Mouse (Mus musculus) T-helper 2 cell (primary cell): ENCODE data around the gene Tuba1a.
"Not testable (repeated sequence)": the region's sequence is repeated elsewhere in the genome, so short reads cannot be mapped to it uniquely, and the experiment has no call there.

Experiments used
- in situ Hi-C: fragments of 300-600 bp; cut with MboI, MseI; formaldehyde crosslinking; loops from one replicate; pipeline ENCODE4 v1.15.1; 2025; ENCODE audit warnings: high pct_unique_total_duplicates

Gene Tuba1a

GRCm38 (mm10) chr15:98957475-98957874 is 4.0 kb upstream of the Tuba1a start:
- in situ Hi-C loops = no loop called here

- in situ Hi-C loops = no loop called here
Measured at GRCm38 (mm10) chr15:98956000-98956399, 2.5 kb upstream of the Tuba1a start.

GRCm38 (mm10) chr15:98955324-98955723 is 1.8 kb upstream of the Tuba1a start:
- in situ Hi-C loops = no loop called here

GRCm38 (mm10) chr15:98954425-98955253 is 1.1 kb upstream of the Tuba1a start:
- in situ Hi-C loops = no loop called here

- in situ Hi-C loops = no loop called here
Measured at GRCm38 (mm10) chr15:98952751-98953400, 627 bp downstream of the Tuba1a start.

- in situ Hi-C loops = no loop called here
Measured at GRCm38 (mm10) chr15:98952063-98952455, 1.4 kb downstream of the Tuba1a start.

- in situ Hi-C loops = not testable (repeated sequence)
Measured at GRCm38 (mm10) chr15:98951122-98952062, 2.1 kb downstream of the Tuba1a start.

- in situ Hi-C loops = no loop called here
Measured at GRCm38 (mm10) chr15:98949607-98949892, 4.0 kb downstream of the Tuba1a start.

- in situ Hi-C loops = no loop called here
Measured at GRCm38 (mm10) chr15:98948857-98949606, 4.5 kb downstream of the Tuba1a start.

GRCm38 (mm10) chr15:98948382-98948781 is 5.1 kb downstream of the Tuba1a start:
- in situ Hi-C loops = no loop called here

- in situ Hi-C loops = no loop called here
Measured at GRCm38 (mm10) chr15:98947884-98948283, 5.6 kb downstream of the Tuba1a start.

GRCm38 (mm10) chr15:98943133-98943532 is 10.4 kb downstream of the Tuba1a start:
- in situ Hi-C loops = loop anchor here (5.0 kb wide), 1 partner anchor 49 kb away; no protein-coding TSS in a partner anchor

GRCm38 (mm10) chr15:98942081-98942480 is 11.4 kb downstream of the Tuba1a start:
- in situ Hi-C loops = loop anchor here (5.0 kb wide), 1 partner anchor 50 kb away; no protein-coding TSS in a partner anchor

- in situ Hi-C loops = loop anchor here (5.0 kb wide), 1 partner anchor 51 kb away; no protein-coding TSS in a partner anchor
Measured at GRCm38 (mm10) chr15:98941539-98941938, 12.0 kb downstream of the Tuba1a start.

GRCm38 (mm10) chr15:98940816-98941215 is 12.7 kb downstream of the Tuba1a start:
- in situ Hi-C loops = loop anchor here (5.0 kb wide), 1 partner anchor 51 kb away; no protein-coding TSS in a partner anchor

- in situ Hi-C loops = loop anchor here (5.0 kb wide), 1 partner anchor 98 kb away; no protein-coding TSS in a partner anchor
Measured at GRCm38 (mm10) chr15:98934217-98934839, 19.2 kb downstream of the Tuba1a start, which contains the start of gene Tuba1b. Gene Tuba1b (minus strand): TSS chr15:98934565.

GRCm38 (mm10) chr15:98933833-98934216 is 19.7 kb downstream of the Tuba1a start:
- in situ Hi-C loops = loop anchor here (5.0 kb wide), 1 partner anchor 98 kb away; no protein-coding TSS in a partner anchor

GRCm38 (mm10) chr15:98933004-98933671 is 20.4 kb downstream of the Tuba1a start:
- in situ Hi-C loops = loop anchor here (5.0 kb wide), 1 partner anchor 99 kb away; no protein-coding TSS in a partner anchor

- in situ Hi-C loops = loop anchor here (5.0 kb wide), 1 partner anchor 101 kb away; no protein-coding TSS in a partner anchor
Measured at GRCm38 (mm10) chr15:98930998-98931397, 22.5 kb downstream of the Tuba1a start.
